Mouse (Mus musculus): ENCODE measurements around the gene Lsp1.

- TF ChIP-seq CTCF (conservative IDR thresholded peaks at IDR 0.05; ENCODE audit: low read length) = no peak
- TF ChIP-seq NANOG (IDR thresholded peaks at IDR 0.05; ENCODE audit: borderline replicate concordance, low read length) = no peak
These were observed 42.6 kb upstream of the Lsp1 start for GRCm38 (mm10) chr7:142418027-142418426.

Measured in E14TG2a.4 (cell line).